Mouse (Mus musculus) testis, adult 2 months (tissue): Measurements from ENCODE around the gene Nkiras1.

Experiments
- CTCF ChIP-seq: fragments of 200-500 bp; IDR thresholded peaks from 2 replicates; pipeline ENCODE4 v1.5.1; 2012; ENCODE audit warnings: low read depth, mild to moderate bottlenecking, inconsistent platforms, low read length, moderate library complexity; ENCODE audit not compliant: control insufficient read depth, insufficient read depth, insufficient replicate concordance
- POLR2A ChIP-seq: fragments of 200-500 bp; IDR thresholded peaks from 2 replicates; pipeline ENCODE4 v1.6.1; 2012; ENCODE audit warnings: low read depth, mild to moderate bottlenecking, inconsistent platforms, low read length, moderate library complexity; ENCODE audit not compliant: control insufficient read depth

- TF ChIP-seq CTCF (no peak), POLR2A (no peak)
These were observed 21.2 kb downstream of the Nkiras1 start for GRCm38 (mm10) chr14:18292111-18292510.
